Mouse (Mus musculus) stomach, postnatal 0 days (tissue): ENCODE data around the gene Haao. TPM values are rescaled to one million over a fixed set of nuclear protein-coding genes. Genes with fewer than 3 reads are reported as not detected.
A peak's percentile ranks its signal among the peaks of the same experiment; 100 is the strongest.

Experiments used
- ATAC-seq: fragments of 200-750 bp; cut with Nextera tagmentation; 2 replicates; pipeline ENCODE4 v1.8.0; 2017; ENCODE audit not compliant: low FRiP score, low TSS enrichment
- DNase-seq: peaks from one replicate; pipeline ENCODE4 v3.0.0-alpha.2; 2016; ENCODE audit warnings: low spot score
- H3K27ac ChIP-seq: fragments of 300-500 bp; sonication (generic); replicated peaks from 2 replicates; pipeline ENCODE4 v1.5.1; 2014; ENCODE audit warnings: mild to moderate bottlenecking, control low read depth
- H3K27me3 ChIP-seq: fragments of 300-500 bp; sonication (generic); 2 replicates; pipeline ENCODE4 v1.6.1; 2014; ENCODE audit warnings: low read length; ENCODE audit not compliant: control insufficient read depth, insufficient read depth
- H3K36me3 ChIP-seq: fragments of 300-500 bp; sonication (generic); 2 replicates; pipeline ENCODE4 v1.6.1; 2014; ENCODE audit warnings: low read length, mixed read lengths; ENCODE audit not compliant: control insufficient read depth, insufficient read depth
- H3K4me1 ChIP-seq: fragments of 300-500 bp; sonication (generic); replicated peaks from 2 replicates; pipeline ENCODE4 v1.6.1; 2014; ENCODE audit warnings: antibody characterized with exemption; ENCODE audit not compliant: control insufficient read depth, insufficient read depth
- H3K4me2 ChIP-seq: fragments of 300-500 bp; sonication (generic); replicated peaks from 2 replicates; pipeline ENCODE4 v1.6.1; 2014; ENCODE audit warnings: low read depth, mild to moderate bottlenecking, control low read depth, moderate library complexity
- H3K4me3 ChIP-seq: fragments of 300-500 bp; sonication (generic); 2 replicates; pipeline ENCODE4 v1.5.1; 2014; ENCODE audit warnings: low read depth, low read length, control low read depth
- H3K9ac ChIP-seq: fragments of 300-500 bp; sonication (generic); 2 replicates; pipeline ENCODE4 v1.6.1; 2014; ENCODE audit warnings: mild to moderate bottlenecking, low read length, control low read depth, mixed read lengths
- H3K9me3 ChIP-seq: fragments of 300-500 bp; sonication (generic); 2 replicates; pipeline ENCODE4 v1.6.1; 2016; ENCODE audit warnings: low read length; ENCODE audit not compliant: control insufficient read depth
- CTCF ChIP-seq: IDR thresholded peaks from 2 replicates; pipeline ENCODE4 v1.5.1; 2016; ENCODE audit warnings: antibody characterized with exemption, low read depth, mild to moderate bottlenecking, moderate library complexity
- EP300 ChIP-seq: optimal IDR thresholded peaks from 2 replicates; pipeline ENCODE3; 2016; ENCODE audit warnings: antibody characterized with exemption
- WGBS: fragments of 180-500 bp; shearing (Covaris S2); extraction: QIAGEN DNeasy Blood & Tissue Kit; methylation state at CpG from one replicate; pipeline ENCODE4 v1.1.7; 2014; 5-methylcytosine and 5-hydroxymethylcytosine counted together
- polyA plus RNA-seq: library from polyadenylated mRNA; unstranded; fragments of >200 nt; fragmentation: Nextera tagmentation; extraction: Ambion mirVana; gene quantifications from 2 replicates; pipeline ENCODE4 v1.2.1, GENCODE M21; 2015

The Haao gene
- polyA plus RNA-seq, 1 experiment from 2014 or later = 0.13 TPM

- ATAC-seq (no peak), DNase-seq (no peak)
- peak; percentile 35 for TF ChIP-seq CTCF
- TF ChIP-seq EP300 = no peak
- H3K9ac ChIP-seq = no peak overlapping the region
- no peaks in the 10 kb centered on the region for H3K9me3 ChIP-seq
- H3K4me1 ChIP-seq = no peaks in the 10 kb centered on the region
- H3K4me3 ChIP-seq = no peak overlapping the region
- no peak overlapping the region for H3K27ac ChIP-seq
- no peak overlapping the region for H3K4me2 ChIP-seq
- no peaks in the 10 kb centered on the region for H3K27me3 ChIP-seq
- 71% methylated on average over 9 of the region's 9 CpGs for WGBS
- no peaks in the 10 kb centered on the region for H3K36me3 ChIP-seq
These were observed 8.6 kb downstream of the Haao start for GRCm38 (mm10) chr17:83839132-83839531.

DNA sequence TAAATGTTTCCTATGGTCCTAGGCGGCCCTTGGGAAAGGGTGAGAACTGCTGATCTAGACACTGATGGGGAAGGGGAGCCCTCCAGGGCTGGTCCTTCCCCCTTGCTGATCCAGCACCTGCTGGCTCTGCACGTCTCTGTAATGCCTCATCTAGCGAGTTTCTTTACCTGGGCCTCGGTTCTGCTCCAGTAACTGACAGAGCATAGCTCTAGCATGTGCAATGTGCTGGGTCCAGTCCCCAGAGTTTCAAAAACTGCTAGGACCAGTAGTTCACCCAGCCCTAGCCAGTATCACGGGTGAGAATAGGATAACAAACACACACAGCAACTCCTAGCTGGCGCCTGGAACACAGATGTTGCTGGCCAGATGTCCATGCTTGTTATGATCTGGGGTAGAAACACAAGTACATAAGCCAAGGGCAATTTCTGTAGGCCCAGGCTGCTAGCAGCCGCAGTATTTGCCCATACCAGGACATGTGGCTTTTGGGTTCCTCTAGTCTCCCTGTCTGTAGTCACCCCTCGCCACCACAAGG lies 10.0 kb downstream of the Haao start:
- DNase-seq (no peak), ATAC-seq (no peak)
- TF ChIP-seq EP300 (no peak), CTCF (no peak)
- Histone ChIP-seq H3K27ac (no peak overlapping the region), H3K4me3 (no peak overlapping the region), H3K9me3 (no peaks in the 10 kb centered on the region), H3K27me3 (no peaks in the 10 kb centered on the region), H3K4me2 (no peak overlapping the region), H3K9ac (no peak overlapping the region), H3K36me3 (no peaks in the 10 kb centered on the region), H3K4me1 (no peaks in the 10 kb centered on the region)
- 72% methylated on average over 8 of the region's 8 CpGs for WGBS

DNA sequence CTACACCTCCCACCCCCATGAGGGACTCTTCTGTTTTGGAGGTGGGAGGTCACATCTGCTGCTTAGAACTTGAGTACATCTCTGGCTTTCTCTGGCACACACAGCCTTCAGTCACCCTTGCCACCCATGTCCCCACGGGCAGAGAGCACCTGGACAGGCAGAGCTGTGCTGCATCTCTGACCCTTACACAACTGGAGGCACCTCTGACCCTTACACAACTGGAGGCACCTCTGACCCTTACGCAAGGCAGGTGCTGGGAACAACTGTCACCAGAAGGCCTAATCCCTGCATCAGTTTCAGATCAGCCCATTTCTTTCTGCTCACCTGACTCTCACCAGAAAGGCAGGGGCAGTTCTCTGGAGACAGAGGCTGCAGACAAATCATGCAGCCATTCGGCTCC lies 11.7 kb downstream of the Haao start:
- Histone ChIP-seq H3K9me3 (no peaks in the 10 kb centered on the region), H3K9ac (no peak overlapping the region), H3K27ac (no peak overlapping the region), H3K4me2 (no peak overlapping the region), H3K4me3 (no peak overlapping the region), H3K27me3 (no peaks in the 10 kb centered on the region), H3K36me3 (no peaks in the 10 kb centered on the region), H3K4me1 (no peaks in the 10 kb centered on the region)
- TF ChIP-seq EP300 (no peak), CTCF (no peak)
- ATAC-seq (no peak), DNase-seq (no peak)
- 67% methylated on average over 3 of the region's 3 CpGs for WGBS

DNA sequence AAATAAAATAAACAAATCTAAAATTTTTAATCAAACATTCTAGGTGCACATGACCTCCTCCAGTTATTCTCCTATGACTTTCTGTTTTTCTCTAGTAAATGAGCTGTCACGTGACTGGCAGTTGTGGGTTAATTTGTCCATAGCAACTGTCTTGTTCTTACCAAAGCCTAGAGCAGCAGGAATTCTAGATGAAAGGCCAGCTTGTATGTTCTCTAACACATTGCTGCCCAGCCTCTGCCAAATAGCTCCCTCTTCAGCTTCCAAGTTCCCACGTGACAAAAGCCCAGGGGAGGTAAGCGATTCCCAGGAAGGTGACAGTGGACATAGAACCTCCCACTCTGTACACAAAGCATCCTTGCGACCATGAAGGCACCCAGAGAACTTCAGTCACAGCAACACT lies 13.6 kb downstream of the Haao start:
- H3K4me2 ChIP-seq = no peak overlapping the region
- H3K27ac ChIP-seq = no peak overlapping the region
- H3K9ac ChIP-seq = no peak overlapping the region
- TF ChIP-seq EP300 (no peak), CTCF (no peak)
- H3K27me3 ChIP-seq = no peaks in the 10 kb centered on the region
- H3K4me3 ChIP-seq = no peak overlapping the region
- 46% methylated on average over 4 of the region's 4 CpGs for WGBS
- H3K4me1 ChIP-seq = no peaks in the 10 kb centered on the region
- ATAC-seq = no peak
- DNase-seq = no peak
- H3K9me3 ChIP-seq = no peaks in the 10 kb centered on the region
- no peaks in the 10 kb centered on the region for H3K36me3 ChIP-seq

DNA sequence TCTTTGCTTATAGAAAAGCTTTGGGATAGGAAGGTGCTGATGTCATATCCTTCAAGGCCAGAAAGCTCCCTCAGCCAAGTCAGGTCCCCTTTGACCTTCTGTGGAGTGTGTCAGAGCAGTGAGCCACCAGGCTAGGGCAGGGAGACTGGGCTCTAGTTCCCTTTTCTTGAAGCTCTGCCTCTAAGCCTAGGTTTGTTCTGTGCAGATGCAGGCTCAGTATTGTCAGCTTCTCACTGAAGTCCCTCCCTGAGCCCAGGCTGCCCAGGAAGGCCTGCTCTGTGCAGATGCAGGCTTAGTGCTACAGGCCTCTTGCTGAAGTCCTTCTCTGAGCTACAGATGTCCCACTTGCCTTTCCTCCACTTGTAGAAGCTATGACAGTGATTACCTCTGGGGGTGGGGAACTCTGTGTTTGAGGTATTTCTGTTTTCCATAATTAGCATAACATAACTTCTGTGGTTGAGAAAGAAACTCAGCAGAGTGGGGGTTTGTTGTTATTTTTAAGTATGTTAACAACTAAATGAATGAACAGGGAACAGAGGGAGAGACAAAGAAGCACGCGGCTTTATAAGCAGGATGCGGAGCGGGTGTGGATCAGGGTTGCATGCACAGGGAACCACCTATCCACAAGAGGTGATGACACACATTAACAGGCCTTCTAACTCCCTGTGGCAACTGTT lies 17.0 kb downstream of the Haao start:
- Histone ChIP-seq H3K4me1 (no peaks in the 10 kb centered on the region), H3K27ac (no peak overlapping the region), H3K9me3 (no peaks in the 10 kb centered on the region), H3K36me3 (no peaks in the 10 kb centered on the region), H3K9ac (no peak overlapping the region), H3K4me3 (no peak overlapping the region), H3K27me3 (no peaks in the 10 kb centered on the region), H3K4me2 (no peak overlapping the region)
- ATAC-seq (no peak; the same call in 1 of the 2 replicates), DNase-seq (no peak)
- 93% methylated on average over 4 of the region's 4 CpGs for WGBS
- TF ChIP-seq EP300 (no peak), CTCF (no peak)

GRCm38 (mm10) chr17:83829356-83829755 lies 18.4 kb downstream of the Haao start:
- DNase-seq = no peak
- no peak overlapping the region for H3K4me2 ChIP-seq
- ATAC-seq = no peak
- TF ChIP-seq CTCF (no peak), EP300 (no peak)
- H3K9me3 ChIP-seq = no peaks in the 10 kb centered on the region
- 49% methylated on average over 3 of the region's 3 CpGs for WGBS
- no peaks in the 10 kb centered on the region for H3K4me1 ChIP-seq
- H3K27me3 ChIP-seq = no peaks in the 10 kb centered on the region
- H3K9ac ChIP-seq = no peak overlapping the region
- no peak overlapping the region for H3K27ac ChIP-seq
- no peak overlapping the region for H3K4me3 ChIP-seq
- H3K36me3 ChIP-seq = no peaks in the 10 kb centered on the region
